Mouse (Mus musculus): ENCODE measurements around the gene Clic5. TPM values are rescaled to one million over a fixed set of nuclear protein-coding genes. Genes with fewer than 3 reads are reported as not detected.

Gene Clic5
- polyA plus RNA-seq, 1 experiment from 2014 or later = 0.29 TPM

DNA sequence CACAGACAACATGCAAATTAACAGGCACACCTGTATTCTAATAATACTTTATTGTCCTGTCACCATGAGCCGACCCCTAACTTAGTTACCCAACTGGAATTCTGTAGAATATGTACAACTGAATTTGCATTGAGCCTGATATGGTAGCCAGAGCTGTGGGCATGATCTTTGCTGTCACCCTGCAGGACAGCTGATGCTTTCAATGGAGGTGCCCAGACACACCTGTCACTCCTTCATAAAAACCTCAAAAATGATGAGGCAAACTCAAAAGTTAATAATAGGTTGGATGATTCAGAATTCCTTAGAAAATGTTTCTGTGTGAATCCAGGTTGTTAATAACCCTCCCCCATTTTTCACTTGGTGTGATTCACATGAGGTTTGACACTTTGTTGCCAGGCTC lies 16.4 kb downstream of the Clic5 start:
- Histone ChIP-seq H3K27ac (no peak overlapping the region), H3K36me3 (no peaks in the 10 kb centered on the region), H3K9me3 (no peaks in the 10 kb centered on the region), H3K4me1 (replicated peaks) (no peaks in the 10 kb centered on the region), H3K27me3 (ENCODE audit: insufficient read depth, poor library complexity, severe bottlenecking) (no peaks in the 10 kb centered on the region), H3K4me3 (no peak overlapping the region)
- 93% methylated on average over 1 of the region's 1 CpGs for WGBS
- DNase-seq (ENCODE audit: low spot score) = no peak

DNA sequence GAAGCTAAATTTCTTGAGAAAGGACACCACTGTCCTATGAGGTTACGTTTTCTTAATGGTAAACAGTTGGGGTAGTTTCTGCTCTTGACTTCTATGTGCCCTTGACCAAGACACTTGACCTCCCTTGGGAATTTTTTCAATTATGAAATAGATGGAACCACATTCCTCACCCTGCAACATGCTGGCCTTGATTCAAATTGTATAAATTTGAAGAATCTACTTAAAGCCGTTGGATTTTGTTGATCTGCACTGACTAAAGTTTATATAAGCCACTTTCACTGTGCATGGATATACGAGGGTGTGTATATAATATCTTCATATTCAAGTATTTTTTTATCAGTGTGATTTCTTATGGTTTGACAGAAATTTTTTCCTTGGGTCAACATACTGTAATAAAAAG lies 17.2 kb downstream of the Clic5 start:
- no peak overlapping the region for H3K27ac ChIP-seq
- H3K4me3 ChIP-seq = no peak overlapping the region
- no peaks in the 10 kb centered on the region for H3K27me3 ChIP-seq (ENCODE audit: insufficient read depth, poor library complexity, severe bottlenecking)
- H3K36me3 ChIP-seq = no peaks in the 10 kb centered on the region
- WGBS = 84% methylated on average over 3 of the region's 3 CpGs
- no peaks in the 10 kb centered on the region for H3K9me3 ChIP-seq
- DNase-seq (ENCODE audit: low spot score) = no peak
- H3K4me1 ChIP-seq (replicated peaks) = no peaks in the 10 kb centered on the region

DNA sequence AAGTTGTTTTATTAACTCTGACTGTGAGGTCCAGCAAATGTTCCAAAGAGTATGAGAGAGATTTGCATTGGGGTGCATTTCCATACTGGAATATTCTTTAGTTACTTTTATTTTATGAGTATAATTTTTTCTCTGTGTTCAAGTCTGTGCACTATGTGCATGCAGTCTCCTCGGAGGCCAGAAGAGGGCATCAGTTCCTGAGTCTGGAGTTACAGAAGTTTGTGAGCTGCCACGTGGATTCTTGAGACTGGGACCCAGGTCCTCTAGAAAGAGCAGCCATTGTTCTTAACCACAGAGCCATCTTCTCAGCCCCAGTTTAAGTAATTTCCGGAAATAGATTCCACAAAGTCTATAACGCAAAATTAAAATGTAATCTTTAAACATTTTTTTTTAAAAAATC lies 20.5 kb downstream of the Clic5 start:
- Histone ChIP-seq H3K27ac (no peak overlapping the region), H3K4me3 (no peak overlapping the region), H3K9me3 (no peaks in the 10 kb centered on the region), H3K27me3 (ENCODE audit: insufficient read depth, poor library complexity, severe bottlenecking) (no peaks in the 10 kb centered on the region), H3K4me1 (replicated peaks) (no peaks in the 10 kb centered on the region), H3K36me3 (no peaks in the 10 kb centered on the region)
- no peak for DNase-seq (ENCODE audit: low spot score)
- 82% methylated on average over 4 of the region's 4 CpGs for WGBS

DNA sequence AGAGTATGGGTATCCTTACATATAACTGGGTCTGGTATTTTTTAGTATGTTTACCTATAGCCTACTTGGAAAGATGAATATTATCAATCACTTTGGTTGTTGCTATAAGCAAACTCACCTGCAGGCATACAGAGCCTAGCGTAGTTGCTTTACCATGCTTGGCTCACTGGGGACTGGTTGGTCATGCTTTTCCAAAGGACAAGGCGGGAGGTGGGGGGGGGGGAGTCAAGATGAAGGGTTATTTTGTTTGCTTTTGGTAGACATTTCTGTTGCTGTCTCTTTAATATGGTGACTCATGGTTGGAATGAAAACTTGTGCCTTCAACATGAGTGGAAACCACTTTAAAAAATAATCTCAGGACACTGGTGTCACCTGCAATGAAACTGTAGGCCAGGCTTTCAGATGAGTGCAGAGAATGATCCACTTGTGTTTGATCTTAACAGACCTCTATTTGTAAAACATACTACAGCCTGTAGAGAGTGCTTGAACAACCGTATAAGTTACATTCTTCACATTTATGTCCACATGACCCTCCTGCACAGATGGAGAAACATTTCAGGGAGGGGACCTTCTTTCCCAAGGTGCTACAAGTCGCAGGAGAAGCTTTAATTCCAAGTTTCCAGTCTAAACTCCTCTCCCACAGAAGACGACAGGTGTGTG lies 24.7 kb downstream of the Clic5 start:
- no peaks in the 10 kb centered on the region for H3K4me1 ChIP-seq (replicated peaks)
- 89% methylated on average over 5 of the region's 5 CpGs for WGBS
- H3K27ac ChIP-seq = no peak overlapping the region
- DNase-seq (ENCODE audit: low spot score) = no peak
- no peak overlapping the region for H3K4me3 ChIP-seq
- H3K27me3 ChIP-seq (ENCODE audit: insufficient read depth, poor library complexity, severe bottlenecking) = no peaks in the 10 kb centered on the region
- H3K36me3 ChIP-seq = no peaks in the 10 kb centered on the region
- no peaks in the 10 kb centered on the region for H3K9me3 ChIP-seq

DNA sequence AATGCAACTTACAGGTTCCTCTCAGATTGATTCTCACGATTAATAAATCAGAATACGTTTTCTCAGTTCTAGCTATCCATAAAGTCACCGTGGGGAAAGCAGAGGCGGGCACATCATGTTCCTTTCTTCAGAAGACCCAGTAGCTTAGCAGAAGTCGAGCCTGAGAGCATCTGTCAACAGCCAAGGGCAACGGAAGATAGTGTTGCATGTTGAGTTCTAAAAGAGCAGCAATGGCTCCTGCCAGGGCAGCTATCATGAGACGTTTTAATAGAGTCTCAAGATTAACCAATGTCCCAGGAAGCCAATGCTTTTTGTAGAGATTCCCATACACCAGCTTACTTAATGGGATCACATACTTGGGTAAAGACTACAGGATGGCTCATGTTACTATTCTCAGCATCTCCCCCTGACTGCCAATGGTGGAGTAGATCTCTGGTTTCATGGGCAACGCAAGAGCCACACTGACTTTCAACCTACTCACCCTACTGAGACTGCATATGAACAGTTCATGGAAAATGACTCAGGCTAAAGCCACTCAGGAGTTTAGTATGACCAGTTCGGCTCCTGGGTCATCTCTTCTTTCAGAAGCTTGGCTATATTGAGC lies 26.9 kb downstream of the Clic5 start:
- Histone ChIP-seq H3K9me3 (no peaks in the 10 kb centered on the region), H3K4me1 (replicated peaks) (no peaks in the 10 kb centered on the region), H3K4me3 (no peak overlapping the region), H3K27me3 (ENCODE audit: insufficient read depth, poor library complexity, severe bottlenecking) (no peaks in the 10 kb centered on the region), H3K36me3 (no peaks in the 10 kb centered on the region), H3K27ac (no peak overlapping the region)
- WGBS = 86% methylated on average over 9 of the region's 9 CpGs
- no peak for DNase-seq (ENCODE audit: low spot score)

DNA sequence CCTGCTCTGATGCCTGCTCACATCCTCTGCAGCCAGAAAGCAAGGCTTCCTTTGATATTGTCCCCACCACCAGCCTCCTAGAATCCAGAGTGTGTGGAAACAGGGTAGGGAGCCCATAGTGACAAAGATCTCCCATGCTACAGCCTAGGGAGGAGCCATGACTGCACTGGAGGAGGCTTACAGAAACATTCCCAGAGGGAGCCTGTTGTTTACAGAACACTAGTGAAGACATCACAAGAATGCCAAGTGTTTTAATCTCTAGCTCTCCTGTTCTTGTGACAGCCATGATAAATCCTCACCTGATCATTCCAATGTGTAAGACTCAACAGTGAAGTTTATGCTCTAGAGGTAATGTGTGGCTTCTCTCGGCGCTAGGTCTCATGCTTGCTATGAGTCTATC lies 28.8 kb downstream of the Clic5 start:
- WGBS = 86% methylated on average over 2 of the region's 2 CpGs
- Histone ChIP-seq H3K27ac (no peak overlapping the region), H3K36me3 (no peaks in the 10 kb centered on the region), H3K4me3 (no peak overlapping the region), H3K9me3 (no peaks in the 10 kb centered on the region), H3K4me1 (replicated peaks) (no peaks in the 10 kb centered on the region), H3K27me3 (ENCODE audit: insufficient read depth, poor library complexity, severe bottlenecking) (no peaks in the 10 kb centered on the region)
- no peak for DNase-seq (ENCODE audit: low spot score)

DNA sequence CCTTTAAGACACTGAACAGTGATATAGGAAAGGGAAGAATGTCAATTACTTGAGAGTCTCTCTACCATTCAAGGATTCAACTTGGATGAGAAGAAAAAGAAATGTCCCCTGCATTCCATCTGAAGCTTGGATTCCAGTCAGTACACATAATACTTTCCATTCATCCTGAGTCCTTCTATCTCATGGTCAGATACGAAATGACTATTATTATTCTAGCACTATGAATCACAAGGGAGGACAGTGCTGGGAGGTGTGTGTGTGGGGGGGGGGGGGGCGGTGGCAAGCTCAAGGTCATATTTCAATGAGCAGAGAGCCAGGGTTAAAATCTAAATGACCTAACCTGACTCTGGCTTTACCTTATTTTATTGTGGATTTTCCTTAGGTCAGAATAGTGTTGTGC lies 31.6 kb downstream of the Clic5 start:
- H3K27me3 ChIP-seq (ENCODE audit: insufficient read depth, poor library complexity, severe bottlenecking) = no peaks in the 10 kb centered on the region
- no peak overlapping the region for H3K4me3 ChIP-seq
- H3K36me3 ChIP-seq = no peaks in the 10 kb centered on the region
- 87% methylated on average over 2 of the region's 2 CpGs for WGBS
- H3K9me3 ChIP-seq = no peaks in the 10 kb centered on the region
- no peaks in the 10 kb centered on the region for H3K4me1 ChIP-seq (replicated peaks)
- DNase-seq (ENCODE audit: low spot score) = no peak
- no peak overlapping the region for H3K27ac ChIP-seq

DNA sequence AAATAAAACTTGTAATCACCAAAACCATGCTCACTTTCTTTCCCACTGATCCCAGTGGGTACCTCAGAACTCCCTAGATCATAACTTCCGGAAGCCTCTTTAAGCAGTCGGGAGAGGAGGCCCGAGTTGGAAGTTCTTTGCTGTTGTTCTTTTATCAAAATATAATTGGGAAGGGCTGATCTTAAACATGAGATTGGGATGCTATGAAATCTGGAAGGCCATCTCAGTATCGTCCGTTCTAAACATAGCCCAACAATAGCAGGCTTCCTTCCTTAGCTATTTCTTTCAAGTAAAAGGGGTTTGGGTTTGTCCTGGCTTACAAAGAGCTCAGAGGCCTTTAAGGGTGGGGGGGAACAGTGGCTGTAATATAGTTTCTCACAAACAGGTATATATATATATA lies 40.0 kb downstream of the Clic5 start:
- Histone ChIP-seq H3K36me3 (no peaks in the 10 kb centered on the region), H3K27me3 (ENCODE audit: insufficient read depth, poor library complexity, severe bottlenecking) (no peaks in the 10 kb centered on the region), H3K9me3 (no peaks in the 10 kb centered on the region), H3K4me1 (replicated peaks) (no peaks in the 10 kb centered on the region), H3K27ac (no peak overlapping the region), H3K4me3 (no peak overlapping the region)
- 90% methylated on average over 5 of the region's 5 CpGs for WGBS
- DNase-seq (ENCODE audit: low spot score) = no peak

DNA sequence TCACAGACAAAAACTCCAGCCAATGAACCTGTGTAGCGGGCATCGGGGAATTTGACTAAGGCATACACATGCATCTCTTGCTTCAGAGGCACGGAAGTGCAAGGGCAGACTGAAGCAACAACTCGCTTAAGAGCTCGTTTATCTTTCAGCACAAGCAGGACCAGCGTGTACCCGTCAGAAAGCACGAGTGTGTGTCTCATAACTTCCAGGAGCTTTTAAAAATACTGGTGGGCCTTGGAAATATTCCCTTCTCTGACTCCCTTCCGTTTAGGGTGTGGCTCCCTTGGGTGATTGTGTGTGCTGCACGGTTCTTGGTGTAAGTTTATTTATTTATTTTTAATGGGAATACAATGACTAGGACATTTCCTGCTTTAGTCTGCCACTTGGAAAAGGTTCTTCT lies 41.7 kb downstream of the Clic5 start:
- 84% methylated on average over 10 of the region's 10 CpGs for WGBS
- Histone ChIP-seq H3K4me1 (replicated peaks) (no peaks in the 10 kb centered on the region), H3K27me3 (ENCODE audit: insufficient read depth, poor library complexity, severe bottlenecking) (no peaks in the 10 kb centered on the region), H3K9me3 (no peaks in the 10 kb centered on the region), H3K4me3 (no peak overlapping the region), H3K36me3 (no peaks in the 10 kb centered on the region), H3K27ac (no peak overlapping the region)
- no peak for DNase-seq (ENCODE audit: low spot score)

DNA sequence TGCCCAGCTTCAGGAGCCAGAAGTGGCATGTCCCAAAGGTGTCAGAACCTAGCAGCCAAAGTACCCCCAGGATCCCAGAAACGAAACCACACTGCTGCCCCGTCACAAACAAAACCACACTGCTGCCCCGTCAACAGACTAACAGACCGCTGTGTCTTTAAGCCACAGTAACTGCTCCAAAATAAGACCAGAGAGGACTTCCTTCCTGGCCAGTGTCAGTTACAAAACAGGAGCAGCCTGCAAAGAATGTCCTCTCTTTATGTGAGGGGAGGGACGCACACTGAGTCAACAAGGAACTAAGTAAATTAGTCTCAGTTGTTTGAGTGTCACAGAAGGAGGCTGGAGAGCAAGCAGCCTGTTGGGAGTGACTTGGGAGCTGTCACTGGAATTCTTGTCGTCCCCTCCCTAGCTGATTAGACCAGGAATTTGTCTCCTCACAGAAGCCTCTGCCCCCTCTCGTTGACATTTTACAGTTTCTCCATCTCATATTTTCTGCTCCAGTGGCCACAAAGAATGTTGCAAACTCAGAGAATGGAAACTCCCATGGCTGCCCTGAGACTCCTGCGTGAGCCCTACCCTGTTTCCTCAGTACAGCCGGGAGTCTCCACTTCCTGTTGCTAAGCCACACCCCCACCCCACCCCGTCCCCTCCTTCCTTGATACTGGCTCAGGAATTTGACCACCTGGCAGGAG lies 50.8 kb downstream of the Clic5 start:
- Histone ChIP-seq H3K27me3 (ENCODE audit: insufficient read depth, poor library complexity, severe bottlenecking) (0 out of 2 replicates have a peak, but pooled peaks cover 5% of the 10 kb centered on the region), H3K27ac (peak overlapping the region; percentile 74), H3K9me3 (peaks cover 4% of the 10 kb centered on the region; the same call in 1 of the 2 replicates), H3K4me3 (peak overlapping the region; percentile 27; the same call in 1 of the 2 replicates), H3K4me1 (replicated peaks) (peaks cover 17% of the 10 kb centered on the region), H3K36me3 (no peaks in the 10 kb centered on the region)
- peak; percentile 47 for DNase-seq (ENCODE audit: low spot score)
- 12% methylated on average over 10 of the region's 10 CpGs for WGBS

DNA sequence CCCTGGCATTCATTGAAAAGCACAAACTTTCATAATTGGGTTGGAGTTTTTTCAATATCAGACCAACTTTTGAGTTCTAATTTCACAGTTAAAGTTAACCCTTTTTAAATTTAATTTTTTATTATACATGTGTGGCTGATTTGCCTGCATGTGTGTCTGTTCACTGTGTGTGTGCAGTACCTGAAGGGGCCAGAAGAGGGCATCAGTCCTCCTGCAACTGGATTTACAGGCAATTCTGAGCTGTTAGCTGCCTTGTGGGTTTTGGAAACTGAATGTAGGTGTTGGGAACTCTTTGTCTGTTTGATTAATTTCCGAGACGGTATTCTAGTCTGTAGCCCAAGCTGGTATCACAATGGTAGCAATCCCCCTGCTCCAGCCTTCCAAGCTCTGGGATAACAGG lies 52.4 kb downstream of the Clic5 start:
- Histone ChIP-seq H3K4me1 (replicated peaks) (peaks cover 22% of the 10 kb centered on the region), H3K9me3 (peaks cover 4% of the 10 kb centered on the region; the same call in 1 of the 2 replicates), H3K4me3 (no peak overlapping the region), H3K27me3 (ENCODE audit: insufficient read depth, poor library complexity, severe bottlenecking) (peaks cover 16% of the 10 kb centered on the region), H3K27ac (no peak overlapping the region), H3K36me3 (no peaks in the 10 kb centered on the region)
- WGBS = 94% methylated on average over 2 of the region's 2 CpGs
- DNase-seq (ENCODE audit: low spot score) = no peak

DNA sequence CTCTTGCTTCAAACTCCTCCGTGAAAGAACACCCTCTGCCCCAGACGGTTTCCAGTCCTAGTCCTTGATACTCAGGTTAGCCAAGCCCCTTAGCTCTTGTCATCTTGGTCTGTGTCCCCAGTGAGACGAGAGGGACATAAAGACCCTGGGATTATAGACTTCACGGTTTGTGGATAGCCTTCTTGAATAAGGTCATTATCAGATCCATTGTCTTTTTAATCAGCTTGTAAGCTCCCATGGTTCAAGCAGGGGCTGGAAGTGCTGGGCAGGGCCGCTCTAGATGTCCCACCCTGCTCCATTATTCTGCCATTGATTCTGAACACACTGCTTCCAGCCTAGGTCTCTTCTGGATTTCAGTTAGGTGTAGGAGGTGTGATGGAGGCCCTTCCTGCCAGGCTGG lies 55.7 kb downstream of the Clic5 start:
- no peaks in the 10 kb centered on the region for H3K36me3 ChIP-seq
- 40% methylated on average over 5 of the region's 5 CpGs for WGBS
- peaks cover 16% of the 10 kb centered on the region for H3K27me3 ChIP-seq (ENCODE audit: insufficient read depth, poor library complexity, severe bottlenecking)
- H3K4me1 ChIP-seq (replicated peaks) = peaks cover 16% of the 10 kb centered on the region
- H3K27ac ChIP-seq = no peak overlapping the region
- H3K4me3 ChIP-seq = no peak overlapping the region
- DNase-seq (ENCODE audit: low spot score) = no peak
- H3K9me3 ChIP-seq = peaks cover 4% of the 10 kb centered on the region; the same call in 1 of the 2 replicates

DNA sequence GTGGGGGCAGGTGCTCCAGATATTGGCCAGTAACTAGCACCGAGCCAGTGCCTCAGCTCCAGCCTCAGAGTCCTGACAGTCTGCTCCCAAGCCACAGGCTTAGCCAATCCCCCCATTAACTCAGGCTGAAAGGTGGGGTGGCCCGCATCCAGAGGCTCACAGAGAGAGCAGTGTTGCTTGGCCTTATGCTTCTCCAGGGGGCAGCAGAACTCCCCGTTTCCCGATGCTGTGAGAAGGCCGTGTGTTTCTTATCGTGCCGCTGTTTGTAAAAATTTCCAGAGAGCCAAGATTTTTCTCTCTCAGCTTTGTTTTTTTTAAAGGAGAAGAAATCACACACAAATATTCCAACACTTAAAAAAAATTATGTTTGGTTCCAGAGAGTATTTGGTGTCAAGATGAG lies 56.2 kb downstream of the Clic5 start:
- no peaks in the 10 kb centered on the region for H3K36me3 ChIP-seq
- no peak for DNase-seq (ENCODE audit: low spot score)
- H3K9me3 ChIP-seq = peaks cover 4% of the 10 kb centered on the region; the same call in 1 of the 2 replicates
- 36% methylated on average over 7 of the region's 7 CpGs for WGBS
- H3K27me3 ChIP-seq (ENCODE audit: insufficient read depth, poor library complexity, severe bottlenecking) = peaks cover 16% of the 10 kb centered on the region
- H3K4me3 ChIP-seq = no peak overlapping the region
- no peak overlapping the region for H3K27ac ChIP-seq
- H3K4me1 ChIP-seq (replicated peaks) = peaks cover 11% of the 10 kb centered on the region; the same call in 1 of the 2 replicates
